Mouse (Mus musculus) limb, embryonic 12.5 days (tissue): ENCODE results near the gene Mrps18a. TPM values are rescaled to one million over a fixed set of nuclear protein-coding genes. Genes with fewer than 3 reads are reported as not detected.

ENCODE experiments used
- ATAC-seq: fragments of 200-750 bp; cut with Nextera tagmentation; 2 replicates; pipeline ENCODE4 v1.8.0; 2017; ENCODE audit warnings: low read depth, moderate TSS enrichment; ENCODE audit not compliant: insufficient number of reproducible peaks, insufficient read depth, low FRiP score, low TSS enrichment
- H3K27ac ChIP-seq: fragments of 300-500 bp; sonication (generic); 2 replicates; pipeline ENCODE4 v1.5.1; 2016; ENCODE audit warnings: mild to moderate bottlenecking, moderate library complexity
- H3K27me3 ChIP-seq: fragments of 300-500 bp; sonication (generic); 2 replicates; pipeline ENCODE4 v1.6.1; 2016; ENCODE audit warnings: mild to moderate bottlenecking, moderate library complexity
- H3K36me3 ChIP-seq: fragments of 300-500 bp; sonication (generic); 2 replicates; pipeline ENCODE4 v1.6.1; 2016; ENCODE audit warnings: mild to moderate bottlenecking, moderate library complexity
- H3K4me1 ChIP-seq: fragments of 300-500 bp; sonication (generic); replicated peaks from 2 replicates; pipeline ENCODE4 v1.6.1; 2016
- H3K4me2 ChIP-seq: fragments of 300-500 bp; sonication (generic); 2 replicates; pipeline ENCODE4 v1.6.1; 2016; ENCODE audit warnings: mild to moderate bottlenecking, moderate library complexity
- H3K4me3 ChIP-seq: fragments of 300-500 bp; sonication (generic); replicated peaks from 2 replicates; pipeline ENCODE4 v1.5.1; 2016; ENCODE audit warnings: mild to moderate bottlenecking
- H3K9ac ChIP-seq: fragments of 300-500 bp; sonication (generic); replicated peaks from 2 replicates; pipeline ENCODE4 v1.6.1; 2016; ENCODE audit warnings: mild to moderate bottlenecking, moderate library complexity
- H3K9me3 ChIP-seq: fragments of 300-500 bp; sonication (generic); 2 replicates; pipeline ENCODE4 v1.6.1; 2016; ENCODE audit warnings: mild to moderate bottlenecking, moderate library complexity
- WGBS: fragments of 180-500 bp; shearing (Covaris S2); methylation state at CpG from one replicate; pipeline ENCODE4 v1.1.7; 2016; 5-methylcytosine and 5-hydroxymethylcytosine counted together
- polyA plus RNA-seq: library from polyadenylated mRNA; unstranded; fragments of >200 nt; fragmentation: Nextera tagmentation; extraction: Ambion mirVana; gene quantifications from 2 replicates; pipeline ENCODE4 v1.2.1, GENCODE M21; 2016

The Mrps18a gene
- polyA plus RNA-seq, 1 experiment from 2014 or later = 143 TPM

- no peak overlapping the region for H3K27ac ChIP-seq
- H3K27me3 ChIP-seq = no peaks in the 10 kb centered on the region
- no peak overlapping the region for H3K4me2 ChIP-seq
- WGBS = 90% methylated on average over 4 of the region's 4 CpGs
- no peaks in the 10 kb centered on the region for H3K9me3 ChIP-seq
- ATAC-seq = no peak
- no peak overlapping the region for H3K9ac ChIP-seq
- H3K36me3 ChIP-seq = peaks cover 84% of the 10 kb centered on the region
- H3K4me3 ChIP-seq = no peak overlapping the region
- H3K4me1 ChIP-seq = peaks cover 3% of the 10 kb centered on the region
Observed at GRCm38 (mm10) chr17:46123285-46123684, 12.5 kb downstream of the Mrps18a start.

DNA sequence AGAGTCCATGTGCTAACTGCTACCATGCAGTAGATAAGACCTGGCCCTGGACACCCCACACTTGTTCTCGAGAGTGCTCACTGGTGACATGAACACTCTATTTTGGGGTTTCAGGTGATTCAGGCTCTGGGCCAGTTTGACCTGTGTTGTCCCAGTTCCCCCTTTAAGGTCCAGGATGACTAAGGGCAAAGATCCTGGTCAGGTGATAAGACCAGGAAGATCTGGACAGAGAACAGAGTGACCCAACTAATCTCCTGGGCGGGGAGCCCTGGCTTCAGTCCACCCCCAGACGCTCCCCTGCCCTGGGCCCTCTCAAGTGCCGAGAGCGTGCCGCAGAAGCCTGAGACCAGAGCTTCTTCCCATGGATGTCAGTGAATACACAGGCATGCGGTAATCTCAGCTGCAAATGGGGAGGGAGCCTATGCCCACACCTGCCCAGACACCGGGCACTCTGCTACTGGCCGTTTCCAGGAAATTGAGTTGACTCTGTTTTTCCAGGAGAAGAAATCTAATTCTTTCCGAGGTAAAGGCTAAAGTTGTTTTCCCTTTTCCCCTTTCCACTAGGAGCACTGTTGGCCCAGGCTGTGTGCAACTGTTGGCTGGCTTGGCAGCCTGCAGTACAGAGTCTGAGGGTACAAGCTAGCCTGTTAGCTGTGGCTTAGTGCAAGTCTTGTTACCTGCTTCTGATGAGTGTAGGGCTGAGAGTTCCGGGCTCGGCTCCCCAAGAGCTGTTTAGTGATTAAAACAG lies 13.3 kb downstream of the Mrps18a start:
- 90% methylated on average over 12 of the region's 12 CpGs for WGBS
- Histone ChIP-seq H3K4me3 (no peak overlapping the region), H3K36me3 (peaks cover 85% of the 10 kb centered on the region), H3K4me2 (no peak overlapping the region), H3K27me3 (no peaks in the 10 kb centered on the region), H3K4me1 (no peaks in the 10 kb centered on the region), H3K9ac (no peak overlapping the region), H3K9me3 (no peaks in the 10 kb centered on the region), H3K27ac (no peak overlapping the region)
- no peak for ATAC-seq

- no peak overlapping the region for H3K9ac ChIP-seq
- H3K27me3 ChIP-seq = no peaks in the 10 kb centered on the region
- no peak overlapping the region for H3K27ac ChIP-seq
- no peaks in the 10 kb centered on the region for H3K4me1 ChIP-seq
- no peaks in the 10 kb centered on the region for H3K9me3 ChIP-seq
- H3K36me3 ChIP-seq = peaks cover 82% of the 10 kb centered on the region
- no peak for ATAC-seq
- H3K4me3 ChIP-seq = no peak overlapping the region
- H3K4me2 ChIP-seq = no peak overlapping the region
- WGBS = 18% methylated on average over 6 of the region's 6 CpGs
Observed at GRCm38 (mm10) chr17:46126608-46127007, 15.8 kb downstream of the Mrps18a start.

DNA sequence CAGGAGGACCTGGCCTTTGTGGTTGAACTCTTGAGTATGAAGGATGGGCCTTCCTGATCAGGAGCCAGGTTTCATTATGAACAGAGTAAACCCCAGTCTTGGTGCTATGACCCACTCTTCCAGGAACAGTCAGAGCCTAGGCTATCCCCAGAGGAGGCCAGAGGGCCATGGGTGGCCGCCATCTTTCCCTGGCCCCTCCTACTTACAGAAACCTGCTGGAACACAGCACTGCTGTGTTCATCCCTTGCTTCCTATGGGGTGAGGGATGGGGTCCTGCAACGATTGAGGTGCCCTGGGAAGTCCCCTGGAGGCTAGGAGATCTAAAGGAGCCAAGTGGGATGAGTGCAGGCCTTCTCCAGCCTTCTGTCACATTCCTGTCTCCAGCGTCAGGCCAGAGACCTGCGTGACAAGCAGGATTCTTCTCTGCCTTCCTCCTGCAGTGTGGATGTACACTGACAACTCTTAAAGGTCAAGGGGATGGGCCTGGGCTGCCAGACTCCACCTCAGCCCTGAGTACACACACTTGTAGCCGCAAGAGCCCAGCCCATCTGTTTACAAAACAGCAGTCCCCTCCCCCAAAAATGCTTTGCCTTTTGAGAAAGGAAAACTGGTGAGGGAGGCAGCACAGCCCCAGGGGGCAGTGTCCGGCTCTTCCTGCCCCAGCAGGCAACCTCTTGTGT lies 17.2 kb downstream of the Mrps18a start:
- Histone ChIP-seq H3K9ac (no peak overlapping the region), H3K4me1 (no peaks in the 10 kb centered on the region), H3K9me3 (no peaks in the 10 kb centered on the region), H3K4me2 (no peak overlapping the region), H3K36me3 (peaks cover 74% of the 10 kb centered on the region), H3K27me3 (0 out of 2 replicates have a peak, but pooled peaks cover 4% of the 10 kb centered on the region), H3K4me3 (no peak overlapping the region), H3K27ac (no peak overlapping the region)
- no peak for ATAC-seq
- 88% methylated on average over 6 of the region's 6 CpGs for WGBS

- Histone ChIP-seq H3K4me1 (no peaks in the 10 kb centered on the region), H3K9ac (no peak overlapping the region), H3K9me3 (no peaks in the 10 kb centered on the region), H3K4me3 (no peak overlapping the region), H3K27me3 (0 out of 2 replicates have a peak, but pooled peaks cover 4% of the 10 kb centered on the region), H3K36me3 (peaks cover 54% of the 10 kb centered on the region), H3K4me2 (no peak overlapping the region), H3K27ac (no peak overlapping the region)
- ATAC-seq = no peak
- 79% methylated on average over 13 of the region's 13 CpGs for WGBS
Observed at GRCm38 (mm10) chr17:46129741-46130498, 19.1 kb downstream of the Mrps18a start.

- H3K27me3 ChIP-seq = 0 out of 2 replicates have a peak, but pooled peaks cover 4% of the 10 kb centered on the region
- 16% methylated on average over 12 of the region's 12 CpGs for WGBS
- H3K27ac ChIP-seq = no peak overlapping the region
- H3K4me3 ChIP-seq = no peak overlapping the region
- peaks cover 36% of the 10 kb centered on the region for H3K36me3 ChIP-seq
- H3K4me2 ChIP-seq = no peak overlapping the region
- H3K9ac ChIP-seq = no peak overlapping the region
- ATAC-seq = no peak
- no peaks in the 10 kb centered on the region for H3K9me3 ChIP-seq
- H3K4me1 ChIP-seq = no peaks in the 10 kb centered on the region
Observed at GRCm38 (mm10) chr17:46132058-46132718, 21.4 kb downstream of the Mrps18a start.

- Histone ChIP-seq H3K36me3 (peaks cover 29% of the 10 kb centered on the region), H3K9ac (no peak overlapping the region), H3K27ac (no peak overlapping the region), H3K9me3 (no peaks in the 10 kb centered on the region), H3K4me3 (no peak overlapping the region), H3K27me3 (0 out of 2 replicates have a peak, but pooled peaks cover 4% of the 10 kb centered on the region), H3K4me1 (no peaks in the 10 kb centered on the region), H3K4me2 (no peak overlapping the region)
- no peak for ATAC-seq
- WGBS = 74% methylated on average over 8 of the region's 8 CpGs
Observed at GRCm38 (mm10) chr17:46132862-46133261, 22.1 kb downstream of the Mrps18a start.

GRCm38 (mm10) chr17:46138563-46139236 lies 27.9 kb downstream of the Mrps18a start:
- Histone ChIP-seq H3K4me2 (no peak overlapping the region), H3K27ac (no peak overlapping the region), H3K9ac (no peak overlapping the region), H3K4me1 (peaks cover 7% of the 10 kb centered on the region), H3K4me3 (no peak overlapping the region), H3K9me3 (no peaks in the 10 kb centered on the region), H3K36me3 (0 out of 2 replicates have a peak, but pooled peaks cover 4% of the 10 kb centered on the region), H3K27me3 (no peaks in the 10 kb centered on the region)
- 85% methylated on average over 8 of the region's 8 CpGs for WGBS
- no peak for ATAC-seq

GRCm38 (mm10) chr17:46139872-46140271 lies 29.1 kb downstream of the Mrps18a start:
- 89% methylated on average over 3 of the region's 3 CpGs for WGBS

DNA sequence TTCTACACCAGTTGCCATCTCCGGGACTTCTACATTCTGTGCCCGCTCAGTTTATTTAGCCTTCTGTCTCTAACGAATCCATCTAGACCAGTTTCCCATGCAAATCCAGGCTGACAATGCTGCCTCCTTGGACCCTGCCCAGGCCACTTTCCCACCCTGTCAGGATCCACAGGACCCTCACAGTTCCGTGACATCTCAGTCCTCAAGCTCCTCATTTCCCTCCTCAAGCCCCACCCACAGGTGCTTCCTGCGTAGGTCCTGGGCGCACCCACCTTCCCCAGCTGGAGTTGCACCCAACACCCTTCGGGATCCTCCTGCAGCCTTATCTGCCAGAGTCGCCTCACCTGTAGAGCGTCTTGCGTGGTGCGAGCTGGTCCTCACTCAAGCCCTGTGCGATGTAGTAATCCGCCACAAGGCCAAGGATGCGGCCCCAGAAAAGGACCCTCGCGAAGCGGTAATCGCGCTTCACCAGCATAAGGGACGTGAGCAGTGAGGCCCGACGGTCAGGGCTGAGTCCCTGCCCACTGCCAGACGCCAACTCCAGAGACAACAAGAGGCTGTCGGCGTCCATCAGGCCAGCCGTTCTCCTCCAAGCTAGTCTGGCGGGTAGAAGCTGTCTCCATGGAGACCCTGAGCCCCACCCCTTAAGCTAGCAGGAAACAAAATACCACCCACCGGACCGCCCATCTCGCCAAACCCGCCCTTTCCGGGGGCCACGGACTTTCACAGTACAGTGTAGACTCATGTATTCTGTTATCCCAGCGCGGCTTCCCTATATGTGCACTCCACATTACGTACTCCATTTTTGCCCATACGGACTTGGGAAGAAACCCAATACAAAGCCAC lies 33.0 kb downstream of the Mrps18a start, which contains the start of gene Rsph9:
Rsph9 (minus strand) TSS at position 639 of the 846 bp plus-strand sequence.
- Histone ChIP-seq H3K9ac (peak within 1 kb of the TSS; percentile 61), H3K27ac (peak within 1 kb of the TSS; percentile 47; the same call in 1 of the 2 replicates), H3K27me3 (no peaks in the 10 kb centered on the region), H3K4me2 (peak within 1 kb of the TSS; percentile 87), H3K36me3 (peaks cover 36% of the 10 kb centered on the region), H3K4me3 (peak within 1 kb of the TSS; percentile 55), H3K9me3 (no peaks in the 10 kb centered on the region), H3K4me1 (peaks cover 12% of the 10 kb centered on the region)
- ATAC-seq = peak; percentile 94
- 7% methylated on average over 37 of the region's 37 CpGs for WGBS

More at GRCm38 (mm10) chr17:46139872-46140271, 29.1 kb downstream of the Mrps18a start:
- ATAC-seq = no peak
- Histone ChIP-seq H3K9me3 (no peaks in the 10 kb centered on the region), H3K4me1 (peaks cover 12% of the 10 kb centered on the region), H3K36me3 (0 out of 2 replicates have a peak, but pooled peaks cover 4% of the 10 kb centered on the region), H3K27ac (no peak overlapping the region), H3K9ac (no peak overlapping the region), H3K4me2 (no peak overlapping the region), H3K27me3 (no peaks in the 10 kb centered on the region), H3K4me3 (no peak overlapping the region)
